Mouse (Mus musculus): Measurements from ENCODE around the gene Hps6.
"Not testable (repeated sequence)": the region's sequence is repeated elsewhere in the genome, so short reads cannot be mapped to it uniquely, and the experiment has no call there.

Gene Hps6

GRCm38 (mm10) chr19:46003371-46004226 lies at the start of gene Hps6:
Gene Hps6 (plus strand): TSS chr19:46003508.
- peak; percentile 90 for DNase-seq (ENCODE audit: low read depth, low spot score)

DNA sequence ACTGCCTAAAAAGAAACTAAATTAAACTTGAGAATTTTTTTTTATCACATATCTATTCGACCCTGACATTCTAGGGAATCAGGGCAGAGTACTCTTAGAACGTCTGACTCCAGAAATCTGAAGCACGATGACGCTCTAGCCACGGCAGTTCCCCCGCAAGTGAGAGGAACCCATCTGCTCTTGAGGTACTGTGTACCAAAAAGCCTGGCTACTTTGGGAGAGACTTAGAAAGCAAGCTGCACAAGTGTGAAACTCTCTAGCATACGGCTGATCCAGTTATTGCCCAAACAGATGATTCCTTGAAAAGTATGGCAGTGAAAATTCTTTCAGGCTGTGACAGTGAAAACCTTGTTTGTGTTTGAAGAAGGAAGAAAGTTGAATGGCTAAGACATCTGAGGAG lies 46.6 kb upstream of the Hps6 start:
- DNase-seq (ENCODE audit: low read depth, low spot score): no peak

- no peak for DNase-seq (ENCODE audit: low read depth, low spot score)
These were observed 42.5 kb upstream of the Hps6 start for GRCm38 (mm10) chr19:45960770-45961169.

DNA sequence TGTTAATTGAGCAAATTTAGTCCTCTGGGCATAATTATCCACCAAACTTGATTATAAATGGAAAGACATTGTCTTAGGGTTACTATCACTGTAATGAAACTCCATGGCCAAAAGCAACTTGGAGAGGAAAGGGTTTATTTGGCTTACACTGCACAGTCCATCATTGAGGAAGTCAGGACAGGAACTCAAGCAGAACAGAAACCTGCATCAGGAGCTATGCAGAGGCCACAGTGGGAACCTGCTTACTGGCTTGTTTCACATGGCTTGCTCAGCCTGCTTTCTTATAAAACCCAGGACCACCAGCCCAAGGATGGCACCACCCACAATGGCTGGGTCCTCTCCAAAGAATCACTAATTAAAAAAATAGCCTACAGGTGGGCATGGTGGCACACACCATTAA lies 18.9 kb upstream of the Hps6 start:
- no peak for DNase-seq (ENCODE audit: low read depth, low spot score)

DNA sequence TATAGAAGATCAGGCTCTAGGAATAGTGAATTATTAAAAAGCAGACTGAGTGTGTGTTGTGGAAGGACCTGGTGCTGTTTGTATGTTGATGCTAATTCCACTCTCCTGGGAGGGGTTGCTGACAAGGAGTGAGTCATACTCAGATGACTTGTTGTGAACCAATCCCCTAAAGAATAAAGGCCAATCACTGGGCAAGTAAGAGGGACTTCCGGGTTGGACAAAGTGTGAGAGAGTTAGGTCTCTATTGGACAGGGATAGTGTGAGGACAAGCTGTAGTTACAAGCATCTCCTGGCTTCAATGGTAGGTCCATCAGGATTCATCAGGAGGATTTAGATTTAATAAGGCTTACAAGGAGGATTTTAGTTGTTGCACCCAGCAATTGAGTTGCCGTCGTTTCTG lies 15.1 kb upstream of the Hps6 start:
- peak; percentile 66 for DNase-seq (ENCODE audit: low read depth, low spot score)

- DNase-seq (ENCODE audit: low read depth, low spot score): no peak
These were observed 12.1 kb upstream of the Hps6 start for GRCm38 (mm10) chr19:45991171-45991570.

- not testable (repeated sequence) for DNase-seq (ENCODE audit: low read depth, low spot score)
These were observed 9.9 kb upstream of the Hps6 start for GRCm38 (mm10) chr19:45993441-45993840.

DNA sequence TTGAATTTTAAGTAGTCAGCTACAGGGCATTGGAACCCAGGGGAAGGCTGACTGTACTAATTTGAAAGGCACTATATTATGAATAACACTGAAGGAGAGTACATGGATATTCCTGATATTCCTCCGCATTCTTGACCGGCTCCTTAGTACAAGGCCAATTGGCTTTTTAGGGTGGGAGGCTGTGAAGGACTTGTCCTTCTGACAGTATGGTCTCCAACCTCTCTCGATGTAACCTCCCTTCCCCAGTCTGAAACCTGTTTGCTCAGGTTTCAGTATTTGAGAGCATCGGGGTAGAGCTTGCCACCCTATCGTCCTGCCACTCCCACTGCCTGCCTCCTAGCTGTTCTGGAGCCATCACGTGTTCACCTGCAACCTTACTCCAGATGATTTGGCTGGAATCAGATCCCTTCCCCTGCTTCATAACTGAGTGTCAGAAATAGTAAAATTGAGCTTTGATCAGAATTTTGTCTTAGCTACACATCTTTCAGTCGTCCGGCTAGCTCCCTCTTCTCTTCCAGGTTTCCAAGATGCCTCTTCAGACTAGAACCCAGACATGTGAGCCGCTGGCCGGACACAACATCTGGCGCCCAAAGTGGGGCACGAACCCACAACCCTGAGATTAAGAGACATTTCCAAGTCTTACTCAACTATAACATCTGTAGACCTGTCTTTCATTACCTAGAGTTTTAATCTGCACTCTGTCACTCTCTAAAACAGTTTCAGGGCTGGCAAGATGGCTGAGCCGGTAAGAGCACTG lies 9.1 kb upstream of the Hps6 start:
- DNase-seq (ENCODE audit: low read depth, low spot score): no peak

- peak; percentile 46 for DNase-seq (ENCODE audit: low read depth, low spot score)
These were observed 5.9 kb upstream of the Hps6 start for GRCm38 (mm10) chr19:45997365-45997764.

DNA sequence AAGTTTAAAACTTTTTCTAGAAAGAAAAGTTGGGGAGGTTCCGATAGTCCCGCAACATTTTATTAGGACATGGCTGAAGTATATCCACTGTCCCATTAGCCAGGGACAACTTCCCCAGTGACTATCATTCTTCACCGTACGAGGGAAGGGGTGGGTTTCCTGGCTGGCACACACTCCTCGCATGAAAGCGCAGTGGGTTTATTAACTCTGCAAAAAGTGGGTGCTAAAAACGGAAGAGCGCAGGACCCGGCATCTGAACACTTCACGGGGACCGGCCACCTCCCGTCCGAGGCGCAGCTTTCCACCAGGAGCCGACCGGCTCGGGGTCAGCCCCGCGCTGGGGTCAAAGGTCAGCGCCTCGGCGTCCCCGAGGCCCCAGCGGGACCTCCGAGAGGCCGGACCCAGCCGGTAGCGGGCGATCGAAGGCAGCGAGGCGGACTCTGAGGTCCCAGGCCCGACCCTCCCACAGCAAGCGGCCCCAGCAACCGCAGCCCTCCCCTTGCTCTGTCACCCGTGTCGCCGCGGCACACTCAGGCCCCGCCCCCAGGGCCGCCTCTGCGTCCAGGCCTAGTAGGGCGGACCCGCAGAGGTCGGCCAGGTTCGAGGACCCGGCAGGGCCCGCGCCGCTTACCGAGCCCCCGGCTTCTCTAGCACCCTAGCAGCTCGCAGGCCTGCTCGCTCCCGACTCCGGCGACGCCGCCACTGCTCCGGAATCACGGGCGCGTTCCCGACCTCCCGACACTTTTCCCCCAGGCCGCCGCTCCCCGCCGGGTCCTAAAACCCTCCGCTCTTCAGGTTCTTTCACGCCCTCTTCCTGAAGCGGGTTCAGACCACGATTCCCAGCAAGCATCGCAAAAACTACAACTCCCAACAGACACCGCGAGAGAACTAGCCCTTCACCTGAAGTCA lies 5.3 kb upstream of the Hps6 start, which contains the start of gene Armh3:
Armh3 (minus strand) TSS at position 704 of the 909 bp plus-strand sequence.
- peak; percentile 97 for DNase-seq (ENCODE audit: low read depth, low spot score)

- no peak for DNase-seq (ENCODE audit: low read depth, low spot score)
These were observed 4.6 kb upstream of the Hps6 start for GRCm38 (mm10) chr19:45998694-45999217.

DNA sequence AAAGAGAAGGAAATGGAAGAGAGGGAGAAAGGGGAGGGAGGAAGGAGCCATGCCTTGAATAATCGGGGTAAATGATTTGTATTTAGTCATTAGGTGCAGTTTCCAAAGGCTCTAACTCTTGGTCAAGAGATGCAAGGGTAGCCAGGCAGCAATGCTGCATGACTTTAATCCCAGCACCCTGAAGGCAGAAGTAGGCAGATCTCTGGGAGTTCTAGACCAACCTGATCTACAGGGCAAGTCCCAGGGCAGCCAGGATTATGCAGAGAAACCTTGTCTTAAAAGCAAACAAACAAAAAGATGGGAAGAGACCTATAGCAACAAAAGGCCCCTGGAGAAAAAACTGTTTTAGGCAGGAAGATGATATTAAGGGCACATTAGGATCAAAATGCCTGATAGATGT lies 3.9 kb upstream of the Hps6 start:
- DNase-seq (ENCODE audit: low read depth, low spot score): no peak

DNA sequence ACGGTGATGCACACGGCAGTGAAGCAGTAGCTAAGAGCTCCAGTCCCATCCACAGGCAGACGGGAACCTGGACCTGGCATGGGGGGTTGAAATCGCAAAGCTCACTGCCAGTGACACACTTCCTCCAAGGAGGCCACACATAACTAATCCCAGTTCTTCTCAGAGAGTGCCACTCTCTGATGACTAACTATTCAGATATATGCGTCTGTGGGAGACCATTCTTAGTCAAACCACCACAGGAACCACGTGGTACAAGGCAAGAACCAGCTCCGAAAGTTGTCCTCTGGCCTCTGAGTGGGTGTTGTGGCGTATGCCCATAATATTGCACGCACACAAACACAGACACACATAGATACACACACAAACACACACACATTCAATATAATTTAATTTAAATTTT lies 1.0 kb upstream of the Hps6 start:
- DNase-seq (ENCODE audit: low read depth, low spot score): peak; percentile 75

- no peak for DNase-seq (ENCODE audit: low read depth, low spot score)
These were observed 1.6 kb downstream of the Hps6 start for GRCm38 (mm10) chr19:46004814-46005466.

GRCm38 (mm10) chr19:46005680-46006079 lies 2.4 kb downstream of the Hps6 start:
- no peak for DNase-seq (ENCODE audit: low read depth, low spot score)

GRCm38 (mm10) chr19:46014572-46015178 lies 11.4 kb downstream of the Hps6 start:
- peak; percentile 99 for DNase-seq (ENCODE audit: low read depth, low spot score)

- DNase-seq (ENCODE audit: low read depth, low spot score): no peak
These were observed 12.7 kb downstream of the Hps6 start for GRCm38 (mm10) chr19:46016023-46016422.

DNA sequence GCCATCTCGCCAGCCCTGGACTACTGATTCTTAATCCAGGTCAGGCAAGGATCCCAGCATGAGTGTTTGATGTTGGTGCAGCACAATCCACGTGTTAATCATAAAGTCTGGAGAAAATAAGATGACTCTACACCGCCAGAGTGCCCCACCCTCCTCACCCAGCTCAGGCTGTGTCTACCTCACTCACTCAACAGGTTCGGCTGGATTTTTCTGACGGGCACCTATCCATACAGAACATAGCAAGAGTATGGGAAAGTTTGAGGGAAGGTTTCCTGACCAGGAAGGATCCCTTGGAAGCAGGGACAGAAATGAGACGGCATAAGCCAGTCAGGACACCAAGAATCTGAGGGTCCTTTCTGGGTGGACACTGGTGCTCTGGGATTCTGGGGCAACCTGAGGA lies 21.7 kb downstream of the Hps6 start:
- no peak for DNase-seq (ENCODE audit: low read depth, low spot score)

- DNase-seq (ENCODE audit: low read depth, low spot score): no peak
These were observed 23.3 kb downstream of the Hps6 start for GRCm38 (mm10) chr19:46026567-46026966.

- DNase-seq (ENCODE audit: low read depth, low spot score): peak; percentile 64
These were observed 25.5 kb downstream of the Hps6 start for GRCm38 (mm10) chr19:46028747-46029320.

All from 3T3-L1 (cell line).